15 mouse cellular contexts compared by ENCODE assay signal in genomic region chr14:62163120-62163796, GRCm38 (mm10).
DNase-seq lines count a peak whose midpoint lies in the region; ATAC-seq and TF ChIP-seq lines count a peak whose summit lies in the region.
"Had no signal": no experiment of that assay in that cellular context is flagged by ENCODE, and none has a peak within 500 bp of the region (broad histone marks: within the 10 kb centered on the region; RNA-seq: fewer than 3 reads in every experiment).

No protein-coding gene starts in this region.

- H3K4me1 ChIP-seq in heart, embryonic 10.5 days, result peaks cover 14% of the 10 kb centered on the region
- no peaks in the 10 kb centered on the region for H3K4me1 ChIP-seq in lung, postnatal 0 days (ENCODE audit: insufficient read depth, low read depth, low read length)
- no peaks in the 10 kb centered on the region for H3K4me1 ChIP-seq in forebrain, embryonic 11.5 days (replicated peaks; ENCODE audit: control insufficient read depth, insufficient read depth, low read length)
- H3K4me1 ChIP-seq: forebrain, embryonic 12.5 days; midbrain, embryonic 13.5 days had no signal

- peak; percentile 90 for ATAC-seq in lung, postnatal 0 days
- ATAC-seq in forebrain, embryonic 11.5 days (replicated peaks; ENCODE audit: low FRiP score), result no peak
- ATAC-seq: CD4-positive, CD25-positive, alpha-beta regulatory T cell, adult 4 months; midbrain, embryonic 13.5 days had no signal

- no peak for TF ChIP-seq CTCF in brain, embryonic 14.5 days (IDR thresholded peaks at IDR 0.05; ENCODE audit: borderline replicate concordance, extremely low read depth, insufficient read depth, insufficient read length)
- TF ChIP-seq CTCF in lung, postnatal 0 days (IDR thresholded peaks at IDR 0.05), result no peak

- no peak overlapping the region for H3K27ac ChIP-seq in heart, embryonic 10.5 days
- 0 out of 2 replicates have a peak overlapping the region, but pooled peaks have one; percentile 26 for H3K27ac ChIP-seq in lung, postnatal 0 days (ENCODE audit: low read length)
- no peak overlapping the region for H3K27ac ChIP-seq in forebrain, embryonic 11.5 days (ENCODE audit: low read depth, low read length)
- H3K27ac ChIP-seq: forebrain, embryonic 12.5 days; heart, adult 2 months; hindbrain, embryonic 10.5 days; layer of hippocampus, adult 2 months; limb, embryonic 13.5 days; midbrain, embryonic 13.5 days had no signal

- peak; percentile 88 for DNase-seq in heart, adult 11 months
- no peak for DNase-seq in heart, embryonic 10.5 days (ENCODE audit: low spot score)
- peak; percentile 24 for DNase-seq in 416B (ENCODE audit: low read depth)
- peak; percentile 22 for DNase-seq in brain, embryonic 14.5 days (ENCODE audit: low read depth)
- peak; percentile 92 for DNase-seq in lung, postnatal 0 days (ENCODE audit: low spot score)
- DNase-seq in forebrain, embryonic 11.5 days (ENCODE audit: low spot score), result no peak
- DNase-seq in layer of hippocampus, adult 9-11 months, result no peak
- DNase-seq: kidney, adult 2 months had no signal

- H3K9ac ChIP-seq in lung, postnatal 0 days (replicated peaks; ENCODE audit: low read depth), result no peak overlapping the region
- no peak overlapping the region for H3K9ac ChIP-seq in forebrain, embryonic 11.5 days (ENCODE audit: low read length)
- H3K9ac ChIP-seq: forebrain, embryonic 12.5 days; limb, embryonic 13.5 days; midbrain, embryonic 13.5 days had no signal

- TF ChIP-seq POLR2A in brain, embryonic 14.5 days (IDR thresholded peaks at IDR 0.05; ENCODE audit: borderline replicate concordance, extremely low read depth, insufficient read depth, insufficient read length, poor library complexity, severe bottlenecking), result no peak

- H3K4me2 ChIP-seq in lung, postnatal 0 days (replicated peaks; ENCODE audit: low read depth, low read length), result no peak overlapping the region
- H3K4me2 ChIP-seq in forebrain, embryonic 11.5 days (ENCODE audit: low read depth, low read length, severe bottlenecking), result no peak overlapping the region
- H3K4me2 ChIP-seq: forebrain, embryonic 12.5 days; limb, embryonic 13.5 days; midbrain, embryonic 13.5 days had no signal

- H3K9me3 ChIP-seq in heart, embryonic 10.5 days, result no peaks in the 10 kb centered on the region
- no peaks in the 10 kb centered on the region for H3K9me3 ChIP-seq in lung, postnatal 0 days (ENCODE audit: low read length)
- H3K9me3 ChIP-seq in forebrain, embryonic 11.5 days (ENCODE audit: control insufficient read depth, low read length), result no peaks in the 10 kb centered on the region
- H3K9me3 ChIP-seq: forebrain, embryonic 12.5 days; hindbrain, embryonic 10.5 days; limb, embryonic 13.5 days; midbrain, embryonic 13.5 days had no signal

- 0 out of 2 replicates have a peak, but pooled peaks cover 13% of the 10 kb centered on the region for H3K27me3 ChIP-seq in heart, embryonic 10.5 days (ENCODE audit: insufficient read depth, poor library complexity, severe bottlenecking)
- no peaks in the 10 kb centered on the region for H3K27me3 ChIP-seq in lung, postnatal 0 days (replicated peaks; ENCODE audit: insufficient read depth, low read length)
- no peaks in the 10 kb centered on the region for H3K27me3 ChIP-seq in forebrain, embryonic 11.5 days (ENCODE audit: control insufficient read depth, insufficient read depth, low read length)
- H3K27me3 ChIP-seq: forebrain, embryonic 12.5 days; midbrain, embryonic 13.5 days had no signal

- TF ChIP-seq EP300 in lung, postnatal 0 days (IDR thresholded peaks at IDR 0.05), result peak; percentile 65

- 67% methylated on average over 12 of the region's 12 CpGs for WGBS in heart, embryonic 10.5 days
- 36% methylated on average over 12 of the region's 12 CpGs for WGBS in lung, postnatal 0 days
- whole genome bisulfite sequencing in forebrain, embryonic 11.5 days, result 79% methylated on average over 12 of the region's 12 CpGs

- H3K4me3 ChIP-seq in heart, embryonic 10.5 days, result no peak overlapping the region
- H3K4me3 ChIP-seq in lung, postnatal 0 days (ENCODE audit: low read depth, low read length), result no peak overlapping the region
- H3K4me3 ChIP-seq in forebrain, embryonic 11.5 days (ENCODE audit: low read depth, low read length), result no peak overlapping the region
- H3K4me3 ChIP-seq: forebrain, embryonic 12.5 days; heart, adult 2 months; hindbrain, embryonic 10.5 days; layer of hippocampus, adult 2 months; limb, embryonic 13.5 days; midbrain, embryonic 13.5 days had no signal

- H3K36me3 ChIP-seq in heart, embryonic 10.5 days, result no peaks in the 10 kb centered on the region
- H3K36me3 ChIP-seq in lung, postnatal 0 days (ENCODE audit: insufficient read depth, low read length), result no peaks in the 10 kb centered on the region
- no peaks in the 10 kb centered on the region for H3K36me3 ChIP-seq in forebrain, embryonic 11.5 days (ENCODE audit: control insufficient read depth, insufficient read depth, low read length)
- H3K36me3 ChIP-seq: forebrain, embryonic 12.5 days; hindbrain, embryonic 10.5 days; limb, embryonic 13.5 days; midbrain, embryonic 13.5 days had no signal

Comparison
In these comparisons a context has a peak if more than half of its experiments do, and no peak if none do; other contexts are left out.
1. DNase-seq: peak in heart, adult 11 months (single experiment), 416B (single experiment), brain, embryonic 14.5 days (single experiment) and lung, postnatal 0 days (single experiment); none in heart, embryonic 10.5 days (single experiment), forebrain, embryonic 11.5 days (single experiment) and layer of hippocampus, adult 9-11 months (single experiment).